Mouse (Mus musculus): Measurements from ENCODE around the gene Slc2a4. TPM values are rescaled to one million over a fixed set of nuclear protein-coding genes. Genes with fewer than 3 reads are reported as not detected.
A peak's percentile ranks its signal among the peaks of the same experiment; 100 is the strongest.
"Not testable (repeated sequence)": the region's sequence is repeated elsewhere in the genome, so short reads cannot be mapped to it uniquely, and the experiment has no call there.

The Slc2a4 gene
- total RNA-seq, 2 experiments from 2014 or later: 1.8 TPM

GRCm38 (mm10) chr11:69919053-69919452 lies 28.9 kb downstream of the Slc2a4 start:
- no peak for DNase-seq

- DNase-seq: no peak
Observed at GRCm38 (mm10) chr11:69918118-69918517, 29.9 kb downstream of the Slc2a4 start.

GRCm38 (mm10) chr11:69917379-69917948 lies 30.5 kb downstream of the Slc2a4 start:
- DNase-seq: no peak

- not testable (repeated sequence) for DNase-seq
Observed at GRCm38 (mm10) chr11:69916652-69917378, 31.2 kb downstream of the Slc2a4 start.

GRCm38 (mm10) chr11:69915667-69916627 lies 32.0 kb downstream of the Slc2a4 start:
- DNase-seq: no peak

- no peak for DNase-seq
Observed at GRCm38 (mm10) chr11:69914917-69915430, 33.0 kb downstream of the Slc2a4 start.

- DNase-seq: no peak
Observed at GRCm38 (mm10) chr11:69914372-69914764, 33.6 kb downstream of the Slc2a4 start.

GRCm38 (mm10) chr11:69913554-69914371 lies 34.2 kb downstream of the Slc2a4 start, which contains the start of gene Gps2:
Gene Gps2, plus strand, starts transcription at chr11:69913888.
- peak; percentile 91 to 92 for DNase-seq

GRCm38 (mm10) chr11:69912716-69913530 lies 35.1 kb downstream of the Slc2a4 start:
- DNase-seq: no peak

- DNase-seq: no peak
Observed at GRCm38 (mm10) chr11:69911701-69912100, 36.3 kb downstream of the Slc2a4 start.

- DNase-seq: no peak
Observed at GRCm38 (mm10) chr11:69910781-69911560, 37.0 kb downstream of the Slc2a4 start.

- no peak for DNase-seq
Observed at GRCm38 (mm10) chr11:69910177-69910576, 37.8 kb downstream of the Slc2a4 start.

- DNase-seq: no peak
Observed at GRCm38 (mm10) chr11:69909174-69909573, 38.8 kb downstream of the Slc2a4 start.

GRCm38 (mm10) chr11:69908645-69909044 lies 39.3 kb downstream of the Slc2a4 start:
- DNase-seq: no peak

GRCm38 (mm10) chr11:69904311-69904710 lies 43.7 kb downstream of the Slc2a4 start:
- no peak for DNase-seq

- DNase-seq: no peak
Observed at GRCm38 (mm10) chr11:69902972-69903371, 45.0 kb downstream of the Slc2a4 start.

- peak in 1 of 2 experiments; percentile 30 for DNase-seq
Observed at GRCm38 (mm10) chr11:69901993-69902392, 46.0 kb downstream of the Slc2a4 start.

GRCm38 (mm10) chr11:69901406-69901846 lies 46.6 kb downstream of the Slc2a4 start:
- peak; percentile 97 for DNase-seq

- peak; percentile 84 to 86 for DNase-seq
Observed at GRCm38 (mm10) chr11:69900471-69901405, 47.2 kb downstream of the Slc2a4 start, which contains the start of the genes 2810408A11Rik and Neurl4. Gene 2810408A11Rik, minus strand, starts transcription at chr11:69900987. Gene Neurl4, plus strand, starts transcription at chr11:69901072.

All from layer of hippocampus, postnatal 36 days (tissue).